Mouse (Mus musculus) gastrocnemius, postnatal 14 days (tissue): ENCODE results near the gene Gcdh. TPM values are rescaled to one million over a fixed set of nuclear protein-coding genes. Genes with fewer than 3 reads are reported as not detected.
A peak's percentile ranks its signal among the peaks of the same experiment; 100 is the strongest.
"Not testable (repeated sequence)": the region's sequence is repeated elsewhere in the genome, so short reads cannot be mapped to it uniquely, and the experiment has no call there.

Source experiments
- DNase-seq: peaks from one replicate; pipeline ENCODE4 v3.0.0; 2021; ENCODE audit warnings: mixed read lengths
- intact Hi-C: fragments of 180-260 bp; cut with DNase I; formaldehyde crosslinking; loops from one replicate; pipeline ENCODE4 v1.15.1; 2025; ENCODE audit warnings: low total_unique reads
- total RNA-seq, 2 experiments: library from RNA; stranded (reverse); gene quantifications; 2 replicates each; pipeline ENCODE4 v1.2.3; 2021

Gene Gcdh
- total RNA-seq, 2 experiments from 2014 or later, result 23.3 to 30.0 TPM

DNA sequence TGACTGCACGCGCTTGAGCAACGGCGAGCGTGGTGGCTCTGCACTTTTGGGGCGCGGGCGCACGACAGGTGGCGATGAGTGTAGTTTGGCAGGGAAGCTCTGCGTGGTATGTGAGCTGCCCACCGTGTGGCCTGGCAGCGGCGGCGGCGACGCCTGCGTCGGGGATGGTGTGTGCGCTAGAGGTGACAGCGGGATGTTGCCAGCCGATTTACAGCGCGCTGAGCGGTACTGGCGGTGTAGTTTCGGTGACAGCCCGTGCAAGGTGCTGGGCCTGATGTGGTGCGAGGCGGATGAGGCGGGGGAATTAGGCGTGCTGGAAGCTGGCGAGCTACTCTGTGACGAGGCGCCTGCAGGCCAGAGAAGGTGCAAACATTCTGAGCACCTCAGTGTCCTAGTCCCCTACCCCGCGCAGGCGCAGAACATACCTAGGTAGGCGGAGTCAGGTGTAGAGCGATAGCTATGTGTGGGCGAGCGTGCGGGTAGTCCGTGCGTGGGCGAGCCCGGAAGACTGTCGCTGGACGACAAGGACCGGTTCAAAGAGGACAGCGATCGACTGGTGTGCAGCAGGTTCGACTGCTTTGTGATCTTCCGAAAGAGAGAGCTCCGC, 19.3 kb upstream of the Gcdh start:
- DNase-seq, result peak; percentile 45
- intact Hi-C loops, result no loop called here

- intact Hi-C loops, result no loop called here
These were observed 18.7 kb upstream of the Gcdh start for GRCm38 (mm10) chr8:84912391-84912790.

DNA sequence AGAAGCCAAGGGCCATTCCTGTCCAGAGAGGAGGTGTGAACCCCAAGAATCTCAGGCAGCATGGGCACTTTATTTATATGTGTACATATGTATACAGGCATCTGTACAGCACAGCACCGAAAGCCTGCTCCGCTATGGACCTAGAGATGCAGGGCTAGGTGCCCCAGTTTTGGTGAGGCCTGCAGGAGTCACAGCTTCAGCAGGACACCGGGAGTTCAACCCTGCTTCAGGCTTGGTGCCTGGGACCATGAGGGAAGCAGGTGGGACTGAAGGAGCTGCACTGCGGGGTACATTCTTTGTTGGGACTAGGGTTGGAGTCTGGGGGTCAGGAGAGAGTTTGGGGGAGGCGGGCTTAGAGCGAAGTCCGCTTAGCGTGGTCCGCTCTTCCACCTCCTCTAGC, 18.1 kb upstream of the Gcdh start:
- no peak for DNase-seq
- intact Hi-C loops, result no loop called here

More at GRCm38 (mm10) chr8:84912391-84912790, 18.7 kb upstream of the Gcdh start:
- DNase-seq, result no peak

- no peak for DNase-seq
- intact Hi-C loops, result no loop called here
These were observed 16.8 kb upstream of the Gcdh start for GRCm38 (mm10) chr8:84910551-84910950.

GRCm38 (mm10) chr8:84909949-84910348, 16.2 kb upstream of the Gcdh start:
- intact Hi-C loops, result no loop called here
- DNase-seq, result no peak

GRCm38 (mm10) chr8:84909162-84909767, 15.5 kb upstream of the Gcdh start:
- intact Hi-C loops, result no loop called here
- DNase-seq, result no peak

- intact Hi-C loops, result no loop called here
- DNase-seq, result peak; percentile 98
These were observed 14.9 kb upstream of the Gcdh start, which contains the start of gene Dnase2a for GRCm38 (mm10) chr8:84908421-84909161. Gene Dnase2a, plus strand, starts transcription at chr8:84908560.

GRCm38 (mm10) chr8:84907979-84908378, 14.3 kb upstream of the Gcdh start:
- DNase-seq, intact Hi-C loops: not testable (repeated sequence)

GRCm38 (mm10) chr8:84907493-84907892, 13.8 kb upstream of the Gcdh start:
- intact Hi-C loops, result no loop called here
- DNase-seq, result no peak

GRCm38 (mm10) chr8:84907037-84907436, 13.3 kb upstream of the Gcdh start:
- intact Hi-C loops, result no loop called here
- DNase-seq, result no peak

DNA sequence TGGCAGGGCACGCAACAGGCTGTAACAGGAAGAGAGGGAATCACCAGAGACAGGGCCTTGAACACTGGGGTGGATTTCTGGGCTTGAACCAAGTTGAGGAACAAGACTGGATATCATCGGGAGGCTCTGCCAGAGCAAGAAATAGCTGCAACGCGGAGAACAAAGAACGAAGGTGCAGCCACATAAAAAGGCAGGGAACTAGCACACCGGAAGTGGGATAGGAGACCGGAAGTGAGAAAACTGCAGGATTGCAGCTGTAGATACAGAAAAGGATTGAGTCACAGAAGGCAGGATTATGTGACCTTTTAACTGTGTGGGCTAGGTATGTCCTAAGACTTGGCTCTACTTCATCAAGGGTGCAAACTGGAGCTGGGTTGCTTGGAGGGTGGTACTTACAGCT, 10.6 kb upstream of the Gcdh start:
- DNase-seq, result no peak
- intact Hi-C loops, result no loop called here

DNA sequence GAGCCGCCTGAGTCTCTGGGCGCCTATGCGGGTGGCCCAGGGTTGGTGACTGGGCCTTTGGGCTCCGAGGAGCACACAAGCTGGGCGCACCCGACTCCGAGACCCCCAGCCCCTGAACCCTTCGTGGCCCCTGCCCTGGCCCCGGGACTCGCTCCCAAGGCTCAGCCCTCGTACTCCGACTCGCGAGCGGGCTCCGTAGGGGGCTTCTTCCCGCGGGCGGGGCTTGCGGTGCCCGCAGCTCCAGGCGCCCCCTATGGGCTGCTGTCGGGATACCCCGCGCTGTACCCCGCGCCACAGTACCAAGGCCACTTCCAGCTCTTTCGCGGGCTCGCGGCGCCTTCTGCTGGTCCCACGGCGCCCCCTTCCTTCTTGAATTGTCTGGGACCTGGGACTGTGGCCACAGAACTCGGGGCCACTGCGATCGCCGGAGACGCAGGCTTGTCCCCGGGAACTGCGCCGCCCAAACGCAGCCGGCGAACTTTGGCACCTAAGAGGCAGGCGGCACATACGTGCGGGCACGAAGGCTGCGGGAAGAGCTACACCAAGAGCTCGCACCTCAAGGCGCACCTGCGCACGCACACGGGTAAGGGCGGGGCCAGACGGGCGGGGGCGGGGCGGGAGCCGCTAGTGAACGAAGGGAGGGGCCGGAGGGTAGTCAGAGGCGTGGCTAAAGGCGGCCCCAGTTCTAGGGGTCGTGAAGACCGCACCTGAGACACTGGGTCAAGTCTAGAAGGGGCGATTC, 9.4 kb upstream of the Gcdh start:
- intact Hi-C loops, result no loop called here
- peak; percentile 93 for DNase-seq

DNA sequence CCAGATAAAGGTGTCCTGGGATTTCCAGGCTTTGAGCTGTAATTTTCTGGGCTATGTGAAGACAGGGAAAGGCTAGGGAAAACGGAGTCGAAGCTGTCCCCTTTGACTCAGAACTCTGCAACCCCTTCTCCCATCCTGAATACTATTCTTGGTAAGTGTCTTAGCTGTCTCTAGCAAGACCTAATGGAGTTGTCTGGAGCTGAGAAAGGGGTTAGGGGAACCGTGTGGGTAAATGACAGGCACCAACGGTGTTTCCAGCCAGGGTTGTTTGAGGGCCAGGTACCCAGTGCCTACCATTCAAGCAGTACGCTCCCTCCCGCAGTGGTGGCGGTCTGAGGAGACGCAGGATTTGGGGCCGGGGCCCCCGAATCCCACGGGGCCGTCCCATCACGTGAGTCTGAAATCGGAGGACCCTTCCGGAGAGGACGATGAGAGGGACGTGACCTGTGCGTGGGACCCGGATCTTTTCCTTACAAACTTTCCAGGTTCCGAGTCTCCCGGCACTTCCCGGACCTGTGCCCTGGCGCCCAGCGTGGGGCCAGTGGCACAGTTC, 8.7 kb upstream of the Gcdh start:
- no peak for DNase-seq
- intact Hi-C loops, result no loop called here

DNA sequence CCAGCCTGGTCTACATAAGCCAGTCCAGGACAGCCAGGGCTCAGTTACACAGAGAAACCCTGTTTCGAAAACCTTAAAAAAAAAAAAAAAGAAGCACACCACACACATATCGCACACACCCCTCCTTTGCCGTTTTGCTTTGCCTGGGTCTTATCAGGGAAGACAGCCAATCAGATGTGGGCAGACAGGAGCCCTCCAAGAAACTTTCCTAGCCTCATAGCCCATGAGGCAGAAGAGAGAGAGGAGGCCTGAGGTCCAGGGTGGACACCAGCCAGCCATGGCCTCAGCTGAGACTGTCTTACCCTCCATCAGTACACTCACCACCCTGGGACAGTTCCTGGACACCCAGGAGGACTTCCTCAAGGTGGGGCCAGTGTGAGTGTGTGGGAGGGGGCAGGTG, 8.0 kb upstream of the Gcdh start, which contains the start of gene Klf1:
Gene Klf1 (plus strand): TSS at position 177 of the 400 bp plus-strand sequence.
- intact Hi-C loops, result no loop called here
- DNase-seq, result no peak

GRCm38 (mm10) chr8:84901071-84901470, 7.3 kb upstream of the Gcdh start:
- DNase-seq, result no peak
- intact Hi-C loops, result no loop called here

- no peak for DNase-seq
- intact Hi-C loops, result no loop called here
These were observed 2.2 kb upstream of the Gcdh start for GRCm38 (mm10) chr8:84895963-84896362.

DNA sequence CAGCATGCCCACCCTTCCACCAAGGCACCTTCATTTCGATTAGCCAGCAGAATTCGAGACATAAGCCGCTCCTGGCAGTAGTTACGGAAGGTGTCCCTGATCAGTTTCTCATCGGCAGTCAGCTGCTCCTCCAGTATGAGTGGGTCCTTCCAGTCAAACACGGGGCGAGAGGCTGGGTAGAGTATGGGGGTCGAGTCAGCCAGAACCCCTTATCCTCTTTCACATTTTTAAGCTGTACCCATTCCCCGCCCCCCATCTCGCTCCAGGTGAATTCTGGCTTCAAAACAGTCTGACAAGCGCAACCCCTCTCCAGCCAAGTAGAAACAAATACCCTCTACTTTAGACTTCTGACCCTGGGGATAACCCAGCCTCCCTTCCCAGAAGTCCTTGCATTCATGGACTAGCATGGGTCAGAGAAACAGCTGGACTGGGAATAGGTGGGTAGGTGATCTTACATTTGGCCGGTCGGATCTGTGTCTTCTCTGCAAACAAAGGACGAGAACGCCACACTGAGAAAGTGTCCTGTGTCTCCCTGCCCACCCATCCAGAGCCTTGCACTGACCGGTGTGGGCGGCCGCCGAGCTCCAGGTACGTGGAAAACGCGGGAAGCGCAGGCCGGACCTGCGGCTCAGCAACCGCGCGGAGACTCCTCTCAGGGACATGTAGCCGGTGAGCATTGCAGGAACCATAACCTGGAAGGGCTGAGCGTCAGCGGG, 570 bp downstream of the Gcdh start:
- intact Hi-C loops, result loop anchor here (5.0 kb wide), 1 partner anchor 41 kb away; no protein-coding TSS in a partner anchor

DNA sequence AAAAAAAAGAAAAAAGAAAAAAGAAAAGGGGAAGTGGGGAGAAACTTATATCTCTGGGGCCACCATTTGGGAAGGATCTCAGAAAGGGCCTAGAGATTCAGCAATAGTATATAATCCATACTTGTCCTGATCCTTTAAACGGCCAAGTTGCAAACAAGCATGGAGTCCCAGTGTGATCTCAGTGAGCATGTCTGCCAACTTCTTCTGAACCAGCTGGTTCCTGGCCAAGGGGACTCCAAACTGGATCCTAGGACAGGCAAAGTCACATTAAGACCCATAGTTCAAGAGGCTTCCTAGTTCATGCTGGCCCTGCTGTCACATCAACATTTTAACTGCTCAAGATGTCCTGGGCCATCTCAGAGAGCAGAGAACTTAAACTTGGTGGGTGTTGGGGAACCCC, 4.6 kb downstream of the Gcdh start:
- no peak for DNase-seq
- intact Hi-C loops, result no loop called here

More for the DNA sequence above, 570 bp downstream of the Gcdh start:
- no peak for DNase-seq

GRCm38 (mm10) chr8:84888280-84888679, 5.4 kb downstream of the Gcdh start:
- intact Hi-C loops, result no loop called here
- no peak for DNase-seq
